Mouse (Mus musculus) hindbrain, embryonic 12.5 days (tissue): Measurements from ENCODE around the gene Ints1. TPM values are rescaled to one million over a fixed set of nuclear protein-coding genes. Genes with fewer than 3 reads are reported as not detected.
A peak's percentile ranks its signal among the peaks of the same experiment; 100 is the strongest.
"Not testable (repeated sequence)": the region's sequence is repeated elsewhere in the genome, so short reads cannot be mapped to it uniquely, and the experiment has no call there.

Experiments
- ATAC-seq: fragments of 200-750 bp; cut with Nextera tagmentation; 2 replicates; pipeline ENCODE4 v1.8.0; 2017; ENCODE audit warnings: moderate TSS enrichment; ENCODE audit not compliant: low FRiP score
- H3K27ac ChIP-seq: fragments of 300-500 bp; sonication (generic); 2 replicates; pipeline ENCODE4 v1.5.1; 2016; ENCODE audit warnings: mild to moderate bottlenecking
- H3K27me3 ChIP-seq: fragments of 300-500 bp; sonication (generic); 2 replicates; pipeline ENCODE4 v1.6.1; 2016; ENCODE audit warnings: mild to moderate bottlenecking
- H3K36me3 ChIP-seq: fragments of 300-500 bp; sonication (generic); 2 replicates; pipeline ENCODE4 v1.6.1; 2016; ENCODE audit warnings: mild to moderate bottlenecking
- H3K4me1 ChIP-seq: fragments of 300-500 bp; sonication (generic); 2 replicates; pipeline ENCODE4 v1.6.1; 2016
- H3K4me2 ChIP-seq: fragments of 300-500 bp; sonication (generic); replicated peaks from 2 replicates; pipeline ENCODE4 v1.6.1; 2016; ENCODE audit warnings: mild to moderate bottlenecking
- H3K4me3 ChIP-seq: fragments of 300-500 bp; sonication (generic); 2 replicates; pipeline ENCODE4 v1.5.1; 2016; ENCODE audit warnings: mild to moderate bottlenecking
- H3K9ac ChIP-seq: fragments of 300-500 bp; sonication (generic); 2 replicates; pipeline ENCODE4 v1.6.1; 2016; ENCODE audit warnings: mild to moderate bottlenecking, moderate library complexity
- H3K9me3 ChIP-seq: fragments of 300-500 bp; sonication (generic); replicated peaks from 2 replicates; pipeline ENCODE4 v1.6.1; 2016; ENCODE audit warnings: mild to moderate bottlenecking
- WGBS: fragments of 180-500 bp; shearing (Covaris S2); methylation state at CpG from one replicate; pipeline ENCODE4 v1.1.7; 2016; 5-methylcytosine and 5-hydroxymethylcytosine counted together
- polyA plus RNA-seq: library from polyadenylated mRNA; unstranded; fragments of >200 nt; fragmentation: Nextera tagmentation; extraction: Ambion mirVana; gene quantifications from 2 replicates; pipeline ENCODE4 v1.2.1, GENCODE M21; 2016

Ints1 gene
- polyA plus RNA-seq, 1 experiment from 2014 or later = 37.7 TPM

DNA sequence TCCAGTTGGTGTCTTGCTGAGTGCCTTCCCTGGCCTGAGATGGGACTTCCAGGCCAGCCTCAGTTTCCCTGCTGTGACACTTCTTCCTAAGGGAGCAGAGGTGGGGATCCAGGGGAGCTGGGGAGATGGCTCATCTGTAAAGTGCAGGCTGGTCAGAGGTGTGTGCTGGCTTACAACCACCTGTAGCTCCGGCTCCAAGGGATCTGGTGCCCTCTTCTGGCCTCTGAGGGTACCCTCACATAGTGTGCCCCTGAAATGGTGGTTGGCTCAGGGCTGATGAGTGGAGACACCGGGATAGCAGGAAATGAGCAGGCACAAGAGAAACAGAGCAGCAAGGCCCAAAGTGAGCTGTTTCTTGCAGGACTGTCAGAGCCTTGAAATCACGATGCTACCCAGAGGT lies 29.7 kb downstream of the Ints1 start:
- Histone ChIP-seq H3K9ac (no peak overlapping the region), H3K27ac (no peak overlapping the region), H3K4me2 (no peak overlapping the region), H3K4me3 (no peak overlapping the region), H3K36me3 (peaks cover 8% of the 10 kb centered on the region), H3K4me1 (no peaks in the 10 kb centered on the region), H3K27me3 (peaks cover 16% of the 10 kb centered on the region), H3K9me3 (no peaks in the 10 kb centered on the region)
- WGBS = 7% methylated on average over 3 of the region's 3 CpGs
- 0 out of 2 replicates have a peak, but pooled peaks have one; percentile 39 for ATAC-seq

DNA sequence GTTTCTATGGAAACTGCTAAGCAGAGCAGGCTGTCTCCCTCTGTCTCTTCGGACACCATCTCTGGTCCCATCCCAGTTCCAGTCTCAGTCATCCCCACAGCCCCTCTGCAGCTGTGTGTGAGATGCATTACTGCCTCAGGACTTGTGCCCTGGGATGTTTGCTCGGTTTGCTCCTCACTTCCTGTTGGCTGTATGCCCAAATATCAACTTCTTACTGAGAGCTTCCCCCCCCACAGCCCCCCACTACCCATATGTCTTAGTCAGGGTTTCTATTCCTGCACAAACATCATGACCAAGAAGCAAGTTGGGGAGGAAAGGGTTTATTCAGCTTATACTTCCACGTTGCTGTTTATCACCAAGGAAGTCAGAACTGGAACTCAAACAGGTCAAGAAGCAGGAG lies 32.8 kb downstream of the Ints1 start:
- not testable (repeated sequence) for H3K4me1 ChIP-seq, H3K9ac ChIP-seq, H3K4me3 ChIP-seq, H3K36me3 ChIP-seq, H3K4me2 ChIP-seq, H3K9me3 ChIP-seq, ATAC-seq, H3K27ac ChIP-seq
- WGBS = 52% methylated on average over 3 of the region's 3 CpGs
- H3K27me3 ChIP-seq = peaks cover 17% of the 10 kb centered on the region; the same call in 1 of the 2 replicates

DNA sequence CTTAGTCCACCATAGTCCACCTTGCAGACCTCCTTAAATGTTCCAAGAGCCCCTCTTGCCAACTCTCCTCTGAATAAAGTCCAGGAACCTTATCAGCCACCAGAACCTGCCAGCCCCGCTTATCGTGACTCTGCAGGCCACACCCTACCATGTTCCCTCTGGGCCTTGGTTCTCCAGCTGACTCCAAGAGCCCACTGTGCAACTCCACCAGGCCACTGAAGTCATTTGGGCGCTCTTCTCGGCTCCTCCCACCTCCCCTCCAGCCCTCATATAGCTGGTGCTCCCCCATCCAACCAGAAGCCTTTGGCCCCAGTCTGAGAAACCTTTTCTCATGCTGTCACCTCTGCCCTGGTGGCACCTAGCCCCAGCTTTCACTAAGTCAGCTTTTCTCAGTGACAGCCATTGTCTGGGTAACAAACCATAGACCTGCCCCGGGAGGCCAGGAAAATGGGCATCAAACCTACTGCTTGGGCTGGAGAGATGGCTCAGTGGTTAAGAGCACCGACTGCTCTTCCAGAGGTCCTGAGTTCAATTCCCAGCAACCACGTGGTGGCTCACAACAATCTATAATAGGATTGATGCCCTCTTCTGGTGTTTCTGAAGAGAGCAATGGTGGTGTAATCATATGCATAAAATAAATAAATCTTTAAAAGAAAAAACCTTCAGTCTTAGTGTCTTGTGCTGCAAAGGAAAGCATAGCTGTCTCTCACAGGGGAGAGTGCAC lies 36.7 kb downstream of the Ints1 start:
- no peak for ATAC-seq
- no peaks in the 10 kb centered on the region for H3K9me3 ChIP-seq
- H3K4me2 ChIP-seq = no peak overlapping the region
- H3K4me3 ChIP-seq = no peak overlapping the region
- H3K36me3 ChIP-seq = no peaks in the 10 kb centered on the region
- H3K9ac ChIP-seq = no peak overlapping the region
- 74% methylated on average over 7 of the region's 7 CpGs for WGBS
- H3K4me1 ChIP-seq = peaks cover 16% of the 10 kb centered on the region
- H3K27me3 ChIP-seq = peaks cover 22% of the 10 kb centered on the region
- H3K27ac ChIP-seq = no peak overlapping the region

DNA sequence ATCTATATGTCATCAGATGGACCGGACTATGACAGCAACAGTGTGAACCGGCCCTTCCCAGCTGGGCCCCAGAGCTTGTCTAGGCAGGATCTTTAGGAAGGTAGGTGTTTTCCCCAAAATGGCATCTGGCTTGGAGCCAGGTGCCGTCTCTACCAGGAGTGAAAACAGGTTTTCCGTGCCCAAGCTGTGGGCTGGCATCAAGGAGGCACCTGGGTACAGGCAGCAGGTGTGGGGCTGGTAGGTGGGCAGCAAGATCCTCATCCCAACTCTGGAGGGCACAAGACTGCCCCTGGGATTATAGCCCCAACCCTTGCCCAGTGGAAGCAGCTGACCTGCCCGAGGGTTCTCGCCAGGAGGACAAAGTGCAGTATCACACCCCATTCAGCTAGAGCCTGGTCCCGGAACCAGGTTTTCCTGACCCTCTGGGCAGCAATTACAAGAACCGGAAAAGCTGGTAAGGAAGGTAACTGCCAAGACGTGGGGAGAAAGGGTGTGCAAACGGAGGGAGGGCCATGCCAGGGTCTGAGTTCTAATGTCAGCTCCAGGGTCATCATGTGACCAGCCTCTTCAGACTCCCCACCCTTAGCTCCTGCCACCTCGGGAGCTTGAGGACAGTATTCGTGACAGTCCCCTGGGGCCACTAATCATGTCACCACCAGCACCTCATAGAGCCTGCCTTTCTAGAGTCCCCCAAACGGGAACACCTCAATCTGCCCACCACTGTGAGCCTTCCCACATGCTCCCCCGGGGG lies 37.5 kb downstream of the Ints1 start:
- WGBS = 84% methylated on average over 14 of the region's 14 CpGs
- H3K27ac ChIP-seq = no peak overlapping the region
- H3K9ac ChIP-seq = no peak overlapping the region
- peaks cover 20% of the 10 kb centered on the region for H3K4me1 ChIP-seq
- H3K27me3 ChIP-seq = peaks cover 22% of the 10 kb centered on the region
- H3K4me3 ChIP-seq = no peak overlapping the region
- H3K4me2 ChIP-seq = no peak overlapping the region
- no peaks in the 10 kb centered on the region for H3K9me3 ChIP-seq
- H3K36me3 ChIP-seq = no peaks in the 10 kb centered on the region
- no peak for ATAC-seq

DNA sequence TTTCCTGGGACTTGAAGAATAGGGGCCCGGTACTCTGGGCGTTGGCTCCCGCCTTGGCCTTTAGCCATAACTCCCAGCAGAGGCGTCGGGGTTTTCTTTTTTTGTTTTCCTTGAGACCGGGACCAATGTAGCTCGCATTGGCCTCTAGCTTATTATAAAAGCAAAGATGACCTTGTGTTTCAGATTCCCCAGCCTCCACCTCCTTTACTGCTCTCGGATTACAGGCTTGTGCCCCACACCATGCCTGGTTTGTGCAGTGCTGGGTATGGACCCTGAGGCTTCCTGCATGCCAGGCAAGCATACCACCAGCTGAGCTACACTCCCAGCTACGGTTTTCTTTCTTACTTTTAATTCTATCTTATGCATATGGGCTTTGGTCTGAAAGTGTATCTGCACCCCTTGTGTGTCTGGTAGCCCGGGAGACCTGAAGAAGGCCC lies 39.0 kb downstream of the Ints1 start:
- Histone ChIP-seq H3K27ac (0 out of 2 replicates have a peak overlapping the region, but pooled peaks have one; percentile 36), H3K27me3 (peaks cover 20% of the 10 kb centered on the region), H3K4me1 (peaks cover 25% of the 10 kb centered on the region), H3K9ac (no peak overlapping the region), H3K36me3 (no peaks in the 10 kb centered on the region), H3K4me2 (peak overlapping the region; percentile 76), H3K9me3 (no peaks in the 10 kb centered on the region), H3K4me3 (no peak overlapping the region)
- ATAC-seq = peak; percentile 46
- 13% methylated on average over 10 of the region's 10 CpGs for WGBS

DNA sequence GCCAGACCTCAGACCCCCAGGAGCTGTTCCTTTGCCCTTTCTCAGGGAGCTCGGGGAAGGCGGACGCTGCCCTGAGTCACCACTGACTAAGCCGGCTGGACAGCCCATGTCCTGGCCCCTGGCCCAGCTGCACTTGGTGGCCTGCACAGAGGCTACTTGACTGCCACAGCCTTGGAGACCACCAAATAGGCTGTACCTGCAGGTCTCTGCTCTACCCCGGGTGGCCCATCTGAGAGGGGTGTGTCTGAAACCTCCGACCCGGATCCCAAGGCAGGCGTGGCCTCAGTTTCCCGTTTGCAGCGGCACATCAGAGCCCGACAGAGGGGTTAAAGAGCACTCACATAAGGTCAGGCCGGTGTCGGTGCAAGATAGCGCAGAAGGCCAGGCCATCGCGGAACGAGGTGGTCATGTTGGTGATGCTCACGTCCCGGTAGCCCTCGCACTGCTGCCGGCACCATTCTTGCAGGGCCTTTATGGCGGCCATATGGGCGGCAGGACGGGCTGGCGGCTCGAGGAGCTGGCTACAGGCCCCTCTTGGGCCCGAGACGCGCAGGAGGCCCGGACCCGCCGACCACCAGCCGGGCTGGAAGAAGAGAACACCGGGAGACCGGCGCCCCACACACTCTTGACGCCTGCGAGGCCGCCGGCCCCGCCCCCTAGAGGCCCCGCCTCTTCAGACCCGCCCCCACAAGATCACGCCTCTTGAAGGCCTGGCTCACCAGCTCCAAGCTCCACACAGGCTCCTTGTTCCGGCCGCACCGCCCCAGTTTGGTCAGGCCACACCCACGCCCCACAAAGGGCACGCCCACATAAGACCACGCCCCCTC lies 39.6 kb downstream of the Ints1 start, which contains the start of gene Micall2:
Micall2 (minus strand) TSS at position 660 of the 827 bp plus-strand sequence.
- H3K4me2 ChIP-seq = peak within 1 kb of the TSS; percentile 76
- peak within 1 kb of the TSS; percentile 50 for H3K4me3 ChIP-seq
- H3K36me3 ChIP-seq = no peaks in the 10 kb centered on the region
- peak within 1 kb of the TSS; percentile 62 for H3K9ac ChIP-seq
- H3K9me3 ChIP-seq = no peaks in the 10 kb centered on the region
- H3K27me3 ChIP-seq = peaks cover 20% of the 10 kb centered on the region
- WGBS = 7% methylated on average over 48 of the region's 50 CpGs
- H3K4me1 ChIP-seq = peaks cover 32% of the 10 kb centered on the region
- H3K27ac ChIP-seq = 0 out of 2 replicates have a peak within 1 kb of the TSS, but pooled peaks have one; percentile 36
- ATAC-seq = peak; percentile 95

DNA sequence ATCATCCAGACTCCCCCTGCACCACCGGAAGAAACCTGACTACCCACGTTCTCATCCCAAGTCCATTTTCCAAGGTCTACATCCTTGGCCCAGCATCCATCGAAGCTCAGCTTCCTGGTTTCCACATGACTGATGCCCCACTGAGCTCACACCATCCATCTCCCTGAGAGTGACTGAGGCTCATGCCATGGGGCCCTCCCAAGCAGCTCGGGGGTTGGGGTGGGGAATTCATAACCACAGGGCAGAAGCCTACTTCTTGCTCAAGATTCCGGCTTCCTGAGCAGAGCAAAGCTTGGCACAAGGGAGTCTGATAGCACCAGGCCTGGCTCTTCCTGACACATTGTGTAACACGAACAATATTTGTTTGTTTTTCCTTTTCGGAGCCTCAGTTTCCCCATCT lies 40.7 kb downstream of the Ints1 start:
- Histone ChIP-seq H3K4me3 (0 out of 2 replicates have a peak overlapping the region, but pooled peaks have one; percentile 50), H3K4me1 (peaks cover 43% of the 10 kb centered on the region)
- no peak for ATAC-seq

DNA sequence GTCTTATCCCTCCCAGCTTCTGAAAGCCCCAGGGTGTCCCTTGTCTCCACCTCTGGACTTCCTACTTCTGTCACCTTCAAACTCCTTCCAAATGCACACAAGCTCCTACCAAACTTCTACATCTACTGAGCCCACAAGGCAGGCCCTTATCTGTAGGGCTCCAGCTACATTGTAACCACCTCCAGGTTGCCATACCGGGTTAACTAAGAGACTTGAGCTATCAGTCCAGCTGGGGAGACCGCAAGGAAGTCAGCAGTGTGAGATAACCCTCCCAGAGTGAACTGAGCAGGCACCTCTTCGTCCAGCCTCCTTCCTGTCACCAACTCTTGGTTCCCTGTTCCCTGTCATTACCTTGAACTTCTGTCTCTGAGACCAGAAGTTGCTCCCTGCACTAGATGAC lies 41.5 kb downstream of the Ints1 start:
- H3K36me3 ChIP-seq = no peaks in the 10 kb centered on the region
- H3K4me1 ChIP-seq = peaks cover 44% of the 10 kb centered on the region
- no peak overlapping the region for H3K4me3 ChIP-seq
- no peak overlapping the region for H3K9ac ChIP-seq
- 75% methylated on average over 3 of the region's 3 CpGs for WGBS
- no peak overlapping the region for H3K4me2 ChIP-seq
- H3K9me3 ChIP-seq = no peaks in the 10 kb centered on the region
- no peak overlapping the region for H3K27ac ChIP-seq
- H3K27me3 ChIP-seq = peaks cover 20% of the 10 kb centered on the region
- ATAC-seq = no peak

More for the DNA sequence above, 40.7 kb downstream of the Ints1 start:
- no peak overlapping the region for H3K9ac ChIP-seq
- H3K4me2 ChIP-seq = peak overlapping the region; percentile 76
- H3K27me3 ChIP-seq = peaks cover 20% of the 10 kb centered on the region
- no peaks in the 10 kb centered on the region for H3K9me3 ChIP-seq
- no peaks in the 10 kb centered on the region for H3K36me3 ChIP-seq
- H3K27ac ChIP-seq = no peak overlapping the region
- 74% methylated on average over 7 of the region's 7 CpGs for WGBS

DNA sequence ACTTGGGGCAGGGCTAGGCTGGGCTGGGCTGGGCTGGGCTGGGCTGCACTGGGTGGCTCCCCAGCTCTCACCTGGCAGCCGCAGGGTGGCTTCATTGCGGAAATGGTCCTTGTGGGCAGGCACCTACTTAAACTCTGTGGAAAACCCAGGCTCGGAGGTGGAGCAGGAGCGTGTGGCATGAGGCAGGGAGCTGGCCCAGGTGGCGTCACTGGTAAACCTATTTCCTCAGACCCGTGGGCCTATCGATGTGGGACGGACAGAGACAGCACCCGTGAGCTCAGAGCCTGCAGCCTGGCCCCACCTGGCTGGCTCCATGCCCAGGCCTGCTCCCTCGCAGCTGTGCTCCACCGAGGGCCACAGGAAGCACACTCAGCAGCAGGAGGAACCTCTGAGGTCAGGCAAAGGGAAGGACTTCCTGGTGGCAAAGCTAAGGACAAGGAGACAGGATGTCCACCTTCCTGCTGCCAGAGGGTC lies 42.8 kb downstream of the Ints1 start:
- no peak overlapping the region for H3K9ac ChIP-seq
- ATAC-seq = no peak
- no peak overlapping the region for H3K4me3 ChIP-seq
- peaks cover 14% of the 10 kb centered on the region for H3K27me3 ChIP-seq
- H3K4me2 ChIP-seq = no peak overlapping the region
- 78% methylated on average over 11 of the region's 11 CpGs for WGBS
- H3K27ac ChIP-seq = no peak overlapping the region
- peaks cover 44% of the 10 kb centered on the region for H3K4me1 ChIP-seq
- H3K9me3 ChIP-seq = no peaks in the 10 kb centered on the region
- H3K36me3 ChIP-seq = no peaks in the 10 kb centered on the region

DNA sequence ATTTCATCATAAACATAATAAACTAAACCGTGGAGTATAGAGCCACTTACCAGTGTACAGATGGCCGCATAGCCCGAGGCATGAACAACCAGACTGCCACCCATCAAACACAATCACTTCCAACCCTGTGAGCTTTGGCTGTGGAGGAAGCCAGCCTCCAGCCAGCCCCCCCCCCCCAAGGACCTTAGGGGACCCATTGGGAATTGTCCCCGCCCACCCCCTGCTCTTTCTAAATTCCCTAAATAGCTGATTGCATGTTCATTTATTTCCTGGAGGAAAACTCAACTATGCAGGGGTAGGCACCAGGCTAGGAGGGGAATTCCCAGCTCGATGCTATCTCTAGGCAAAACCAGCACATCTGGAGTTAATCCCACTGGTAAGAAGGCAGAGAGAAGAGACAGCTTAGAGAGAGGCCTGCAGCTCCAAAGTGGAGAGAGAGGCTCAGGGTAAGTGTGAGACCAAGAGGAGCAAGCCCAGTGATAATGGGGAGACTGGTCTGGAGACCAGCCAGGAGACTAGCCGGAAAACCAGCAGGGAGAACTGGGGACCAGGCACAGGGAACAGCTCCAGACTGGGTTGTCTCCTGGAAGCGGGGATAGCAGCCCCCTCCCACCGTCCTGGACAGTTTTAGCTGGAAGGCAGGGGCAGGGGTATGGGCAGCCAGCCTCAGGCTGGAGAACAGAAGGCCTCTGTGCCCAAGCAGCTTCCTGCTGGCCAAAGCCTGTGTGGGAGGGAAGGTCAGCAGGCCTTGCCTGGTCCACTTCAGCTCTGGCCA lies 44.6 kb downstream of the Ints1 start:
- H3K4me1 ChIP-seq = peaks cover 41% of the 10 kb centered on the region
- H3K4me3 ChIP-seq = no peak overlapping the region
- H3K27ac ChIP-seq = peak overlapping the region; percentile 45; the same call in 1 of the 2 replicates
- WGBS = 63% methylated on average over 8 of the region's 8 CpGs
- H3K9ac ChIP-seq = peak overlapping the region; percentile 40; the same call in 1 of the 2 replicates
- H3K9me3 ChIP-seq = no peaks in the 10 kb centered on the region
- no peaks in the 10 kb centered on the region for H3K36me3 ChIP-seq
- ATAC-seq = no peak
- H3K4me2 ChIP-seq = no peak overlapping the region
- H3K27me3 ChIP-seq = peaks cover 9% of the 10 kb centered on the region

DNA sequence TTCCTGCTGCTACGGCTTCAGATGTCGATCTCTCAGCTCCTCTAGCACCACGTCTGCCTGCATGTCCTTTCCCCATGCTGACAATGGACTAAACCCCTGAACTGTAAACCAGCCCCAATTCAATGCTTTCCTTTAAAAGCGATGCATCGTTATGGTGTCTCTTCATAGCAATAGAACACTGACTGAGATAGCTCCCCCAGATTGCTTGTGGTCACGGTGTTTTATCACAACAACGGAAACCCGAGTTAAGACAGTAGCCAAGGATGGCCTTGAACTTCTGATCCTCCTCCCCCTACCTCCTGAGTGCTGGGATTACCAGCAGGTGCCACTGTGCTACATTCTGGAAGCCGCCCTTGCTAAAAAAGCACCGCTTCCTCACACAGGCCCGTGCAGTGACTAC lies 48.2 kb downstream of the Ints1 start:
- Histone ChIP-seq H3K4me2 (no peak overlapping the region), H3K4me1 (peaks cover 37% of the 10 kb centered on the region), H3K27me3 (no peaks in the 10 kb centered on the region; the same call in 1 of the 2 replicates), H3K27ac (no peak overlapping the region), H3K9ac (no peak overlapping the region), H3K4me3 (no peak overlapping the region), H3K36me3 (no peaks in the 10 kb centered on the region), H3K9me3 (no peaks in the 10 kb centered on the region)
- 90% methylated on average over 11 of the region's 11 CpGs for WGBS
- no peak for ATAC-seq
